Mouse (Mus musculus) skeletal muscle tissue, adult 2 months (tissue): ENCODE measurements around the gene Tecpr1.

ENCODE experiments used
- DNase-seq: peaks from one replicate; pipeline ENCODE4 v3.0.0-alpha.2; 2012; ENCODE audit warnings: low read depth, low spot score

Tecpr1 gene

GRCm38 (mm10) chr5:144251876-144252577 is 28.6 kb upstream of the Tecpr1 start:
- peak; percentile 48 for DNase-seq

- no peak for DNase-seq
Observed at GRCm38 (mm10) chr5:144249871-144250270, 26.5 kb upstream of the Tecpr1 start.

DNA sequence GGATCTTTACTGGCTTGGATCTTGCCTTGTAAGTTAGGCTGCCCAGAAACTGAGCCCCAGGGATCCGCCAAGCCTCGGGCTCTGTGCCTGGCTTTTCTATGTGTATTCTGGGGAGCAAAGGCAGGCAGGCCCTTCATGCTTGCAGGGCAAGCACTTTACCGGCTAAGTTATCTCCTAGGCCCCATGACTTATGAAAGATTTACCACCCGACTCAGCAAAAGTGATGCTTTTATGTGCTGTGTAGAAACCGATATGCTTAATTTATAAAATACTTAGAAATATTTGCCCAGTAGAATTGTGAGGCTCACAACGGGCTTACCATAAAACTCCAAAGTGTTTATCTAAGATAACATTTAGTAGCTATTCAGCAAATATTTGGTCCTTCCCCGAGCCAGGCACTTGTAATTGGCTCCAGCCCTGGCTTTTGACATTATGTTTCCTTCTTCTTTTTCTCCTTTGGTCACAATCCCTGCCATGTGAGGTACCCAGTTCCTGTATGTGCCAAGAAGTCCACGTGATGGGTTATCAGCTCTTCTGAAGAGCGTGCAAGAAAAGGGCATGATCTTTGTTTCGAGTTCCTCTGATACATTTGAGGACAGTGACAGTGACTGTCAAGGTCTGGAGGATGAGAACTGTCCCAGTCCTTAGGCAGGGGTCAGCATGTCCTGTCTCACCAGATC is 24.6 kb upstream of the Tecpr1 start:
- peak; percentile 50 for DNase-seq

DNA sequence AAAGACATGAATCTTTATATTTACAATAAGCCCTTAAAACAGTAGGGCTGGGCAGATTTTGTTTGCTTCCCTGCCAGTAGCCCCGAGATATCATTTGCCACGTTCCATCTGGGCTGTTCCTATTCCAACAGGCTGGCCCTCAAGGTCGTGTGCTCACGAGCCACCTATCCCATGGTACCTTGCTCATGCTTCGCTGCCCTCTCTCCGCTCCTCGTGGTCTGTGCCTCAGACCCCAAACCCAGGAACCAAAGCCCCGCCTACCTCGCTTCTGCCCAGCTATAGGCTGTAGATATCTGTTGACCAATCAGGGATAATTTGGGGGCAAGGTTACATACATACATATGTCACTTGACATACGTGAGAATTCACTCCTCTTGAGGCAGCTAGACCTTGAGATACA is 23.9 kb upstream of the Tecpr1 start:
- no peak for DNase-seq

DNA sequence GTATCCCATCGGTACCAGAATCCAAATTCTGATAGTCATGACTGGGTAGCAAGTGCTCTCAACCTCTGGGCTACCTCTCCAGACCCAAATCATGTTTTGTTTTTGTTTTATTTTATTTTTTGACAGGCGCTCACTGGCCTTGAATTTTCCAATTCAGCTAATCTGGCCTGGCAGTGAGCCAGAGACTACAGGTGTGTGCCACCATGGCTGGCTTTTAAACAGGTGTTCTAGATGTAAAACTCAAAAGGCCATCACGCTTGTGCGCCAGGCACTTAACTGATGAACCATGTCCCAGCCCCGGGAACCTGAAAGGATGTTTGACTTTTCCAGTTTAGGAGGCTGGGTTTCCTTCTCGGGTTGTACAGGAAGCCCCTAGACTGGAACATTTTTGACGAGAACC is 23.3 kb upstream of the Tecpr1 start:
- no peak for DNase-seq

- DNase-seq, result no peak
Observed at GRCm38 (mm10) chr5:144245592-144245991, 22.2 kb upstream of the Tecpr1 start.

GRCm38 (mm10) chr5:144243901-144244487 is 20.6 kb upstream of the Tecpr1 start, which contains the start of gene Bri3:
Bri3 (plus strand) TSS chr5:144244437.
- DNase-seq, result no peak

- DNase-seq, result no peak
Observed at GRCm38 (mm10) chr5:144238969-144239368, 15.6 kb upstream of the Tecpr1 start.

- no peak for DNase-seq
Observed at GRCm38 (mm10) chr5:144234714-144235113, 11.3 kb upstream of the Tecpr1 start.

- DNase-seq, result no peak
Observed at GRCm38 (mm10) chr5:144234222-144234621, 10.8 kb upstream of the Tecpr1 start.

GRCm38 (mm10) chr5:144232531-144232930 is 9.1 kb upstream of the Tecpr1 start:
- DNase-seq, result no peak

DNA sequence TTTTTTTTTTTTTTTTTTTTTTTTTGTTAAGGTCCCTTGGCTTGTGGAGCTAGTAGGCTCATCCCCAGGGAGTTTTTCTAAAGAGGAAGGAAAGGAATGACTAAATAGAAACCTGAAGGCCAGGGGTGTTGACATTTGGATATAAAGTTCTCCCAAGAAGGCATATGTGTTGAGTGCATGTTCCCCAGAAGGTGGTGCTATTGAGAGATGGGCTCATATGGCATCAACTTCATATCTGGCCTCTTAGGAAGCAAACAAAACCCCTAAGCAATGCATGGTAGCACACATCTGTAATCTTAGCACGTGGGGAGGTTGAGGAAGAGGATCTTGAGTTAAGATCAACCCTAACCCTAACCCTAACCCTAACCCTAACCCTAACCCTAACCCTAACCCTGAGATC is 8.0 kb upstream of the Tecpr1 start:
- no peak for DNase-seq

- DNase-seq, result no peak
Observed at GRCm38 (mm10) chr5:144230216-144230615, 6.8 kb upstream of the Tecpr1 start.

DNA sequence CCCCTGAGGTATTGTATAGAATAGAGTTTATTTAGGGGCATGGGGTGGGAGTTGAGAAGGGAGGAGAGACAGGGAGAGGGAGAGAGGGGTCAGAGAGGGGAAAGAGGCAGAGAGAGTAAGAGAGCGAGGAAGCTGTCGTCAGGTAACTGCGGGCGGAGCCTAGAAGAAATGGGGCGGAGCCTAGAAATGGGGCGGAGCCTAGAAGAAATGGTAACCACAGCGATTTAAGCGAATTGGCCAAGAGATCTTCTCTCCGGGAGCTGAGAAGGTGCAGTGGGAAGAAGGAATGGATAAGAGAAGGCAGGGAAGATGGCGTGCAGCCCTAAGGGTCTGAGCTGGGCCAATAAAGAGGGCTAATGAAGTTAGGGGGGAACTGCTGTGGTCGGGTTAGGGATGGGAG is 2.8 kb upstream of the Tecpr1 start:
- DNase-seq, result no peak

- DNase-seq, result no peak
Observed at GRCm38 (mm10) chr5:144223899-144224816, 743 bp upstream of the Tecpr1 start.

GRCm38 (mm10) chr5:144222811-144223502 is 458 bp downstream of the Tecpr1 start:
- DNase-seq, result no peak

DNA sequence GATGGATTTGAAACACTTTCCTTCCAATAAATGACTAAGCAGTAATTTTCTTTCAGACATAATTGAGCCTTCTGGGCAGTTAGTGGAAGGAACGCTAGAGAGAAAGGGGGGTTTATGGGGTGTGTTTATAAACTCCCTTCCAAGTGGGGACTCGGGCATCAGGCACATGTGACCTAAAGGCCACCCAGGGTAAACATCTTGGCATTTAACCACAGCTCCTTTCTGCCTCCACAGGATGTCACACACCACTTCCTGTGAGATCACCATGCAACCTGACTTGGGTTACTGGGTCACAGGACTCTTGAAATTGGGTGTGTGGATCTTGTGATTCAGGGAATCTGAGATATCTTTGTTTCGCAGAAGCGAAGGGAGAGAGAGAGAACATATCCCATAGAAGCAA is 2.1 kb downstream of the Tecpr1 start:
- DNase-seq, result no peak

GRCm38 (mm10) chr5:144219936-144220335 is 3.5 kb downstream of the Tecpr1 start:
- no peak for DNase-seq

GRCm38 (mm10) chr5:144219306-144219705 is 4.1 kb downstream of the Tecpr1 start:
- no peak for DNase-seq

DNA sequence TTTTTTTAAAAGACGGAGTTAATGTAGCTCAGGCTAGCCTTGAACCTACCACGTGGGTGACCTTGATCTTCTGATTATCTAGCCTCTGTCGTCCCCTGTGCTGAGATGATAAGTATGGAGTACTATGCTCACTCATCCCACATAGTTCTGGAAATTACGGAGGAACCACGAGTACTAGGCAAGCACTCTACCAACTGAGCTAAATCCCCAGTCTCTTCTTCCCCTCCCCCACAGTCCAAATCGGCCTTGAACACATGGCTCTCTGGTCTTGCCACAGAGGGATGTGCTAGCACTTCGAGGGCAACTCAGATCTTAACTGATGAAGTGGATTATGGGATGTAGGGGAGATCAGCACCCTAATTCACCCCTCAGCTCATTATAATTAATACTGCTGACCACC is 5.4 kb downstream of the Tecpr1 start:
- no peak for DNase-seq

- no peak for DNase-seq
Observed at GRCm38 (mm10) chr5:144215992-144216391, 7.4 kb downstream of the Tecpr1 start.
